Mouse (Mus musculus) 3134 (cell line): ENCODE measurements around the gene 9630041A04Rik.

Experiments used
- DNase-seq: peaks from one replicate; pipeline ENCODE4 v3.0.0-alpha.2; 2011; ENCODE audit warnings: low spot score; ENCODE audit not compliant: insufficient read length; ENCODE audit errors: extremely low read depth

Gene 9630041A04Rik

DNA sequence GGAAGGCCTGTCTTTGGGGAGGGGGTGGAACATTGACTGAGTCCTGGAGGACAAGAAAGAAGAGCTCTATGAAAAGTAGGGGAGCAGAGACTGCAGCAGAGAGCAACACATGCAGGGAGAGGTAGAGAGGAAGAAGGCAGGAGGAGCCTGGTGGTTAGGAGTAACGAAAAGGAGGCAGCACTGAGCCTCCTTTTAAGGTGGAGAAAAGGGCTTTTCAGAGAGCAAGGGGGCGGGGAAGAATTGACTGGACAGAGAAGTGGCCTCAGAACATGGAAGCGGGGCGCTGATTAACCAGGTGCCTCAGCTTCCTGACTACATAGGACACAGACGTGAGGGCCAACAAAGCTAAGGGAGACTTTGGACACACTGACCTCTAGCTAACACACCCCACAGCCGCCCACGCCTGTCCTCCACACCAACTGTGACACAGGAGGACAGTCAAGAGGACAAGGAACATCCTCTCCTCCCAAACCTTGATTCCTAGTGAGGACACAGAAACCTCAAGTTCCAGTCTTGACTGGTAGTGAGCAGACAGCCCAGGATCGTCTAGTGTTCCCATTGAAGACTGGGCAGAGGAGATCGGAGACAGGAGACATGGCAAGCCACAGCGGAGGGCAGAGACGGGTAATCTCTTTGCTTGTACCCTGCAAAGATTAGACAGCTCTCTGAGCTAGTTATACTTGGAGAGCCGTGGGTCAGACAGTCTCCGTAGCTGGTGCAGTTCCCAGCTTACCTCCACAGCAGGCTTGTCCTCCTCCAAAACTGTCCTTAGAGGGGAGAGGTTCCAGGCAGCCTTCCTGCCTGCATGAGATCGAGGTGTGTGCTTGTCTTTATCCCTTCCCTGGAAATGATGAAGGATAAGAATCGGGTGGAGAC is at the start of gene 9630041A04Rik:
Gene 9630041A04Rik (plus strand): TSS at position 246 of the 876 bp plus-strand sequence.
- no peak for DNase-seq

DNA sequence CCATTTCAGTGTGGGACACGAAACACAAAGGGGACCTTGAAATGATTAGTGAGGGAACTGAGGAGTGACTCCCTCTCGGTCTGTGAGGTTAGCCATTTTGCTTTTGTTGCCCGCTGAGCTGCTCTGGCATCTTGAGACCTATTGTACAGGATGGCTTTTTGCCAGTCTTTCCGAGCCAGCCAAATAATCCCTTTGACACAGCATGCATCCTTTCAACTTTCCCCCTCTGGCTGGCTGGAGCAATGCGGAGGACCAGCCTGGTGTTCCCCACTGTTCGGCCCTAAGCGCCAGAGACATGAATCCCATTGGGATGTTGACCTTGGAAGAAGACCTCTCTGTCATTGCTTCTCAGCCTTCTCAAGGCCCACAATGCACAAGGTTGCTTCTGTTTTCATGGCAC is 37.7 kb upstream of the 9630041A04Rik start:
- no peak for DNase-seq

DNA sequence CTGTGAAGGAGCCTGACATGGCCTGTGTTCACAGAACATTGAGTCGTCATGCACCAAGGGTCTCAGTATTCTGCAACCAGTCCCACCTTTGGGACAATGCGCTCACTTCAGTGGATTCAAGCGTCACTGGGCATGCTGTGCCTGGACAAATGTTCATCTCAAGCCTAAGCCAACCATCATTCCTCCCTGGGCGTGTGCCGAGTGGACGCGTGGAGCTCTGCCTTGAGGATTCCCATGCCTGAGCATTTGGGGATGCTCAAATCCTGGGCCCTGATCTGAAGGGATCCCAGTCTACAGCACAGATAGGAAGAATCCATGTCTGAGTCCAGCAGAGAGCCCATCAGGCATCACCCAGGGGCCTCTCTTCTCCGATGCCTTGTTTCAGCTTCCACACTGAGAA is 36.0 kb upstream of the 9630041A04Rik start:
- no peak for DNase-seq

GRCm38 (mm10) chr9:101833619-101834018 is 28.0 kb upstream of the 9630041A04Rik start:
- DNase-seq = no peak

- DNase-seq = no peak
Measured at GRCm38 (mm10) chr9:101841101-101841500, 20.5 kb upstream of the 9630041A04Rik start.

GRCm38 (mm10) chr9:101843893-101844292 is 17.7 kb upstream of the 9630041A04Rik start:
- DNase-seq = no peak

- no peak for DNase-seq
Measured at GRCm38 (mm10) chr9:101845691-101846090, 15.9 kb upstream of the 9630041A04Rik start.

DNA sequence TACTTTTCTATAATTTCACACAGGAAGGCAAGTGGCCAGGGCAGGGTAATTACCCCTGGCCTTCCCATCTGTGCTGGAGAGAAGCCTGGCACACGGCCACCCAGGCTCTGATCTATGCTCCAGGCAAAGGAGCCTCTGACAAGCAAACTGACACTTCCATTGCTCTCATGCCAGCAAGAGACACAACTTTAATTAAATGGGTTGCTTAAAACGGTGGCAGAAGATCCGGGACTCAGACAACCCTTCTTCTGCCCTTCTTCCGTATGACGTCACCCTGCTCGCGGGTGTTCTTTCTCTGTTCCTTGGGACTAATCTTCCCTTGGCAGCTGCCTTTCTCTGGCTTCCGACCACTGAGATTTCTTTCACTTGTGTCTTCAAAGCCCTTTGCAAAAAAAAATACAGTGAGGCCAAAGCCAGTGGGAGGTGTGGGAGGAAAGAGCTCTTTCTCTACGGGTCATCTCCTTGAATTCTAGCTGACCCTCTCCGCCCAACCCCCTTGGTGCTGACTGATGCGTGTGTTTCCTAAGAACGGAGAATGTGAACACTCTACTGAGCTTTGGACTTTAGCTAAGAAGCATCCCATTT is 932 bp downstream of the 9630041A04Rik start:
- DNase-seq = no peak

DNA sequence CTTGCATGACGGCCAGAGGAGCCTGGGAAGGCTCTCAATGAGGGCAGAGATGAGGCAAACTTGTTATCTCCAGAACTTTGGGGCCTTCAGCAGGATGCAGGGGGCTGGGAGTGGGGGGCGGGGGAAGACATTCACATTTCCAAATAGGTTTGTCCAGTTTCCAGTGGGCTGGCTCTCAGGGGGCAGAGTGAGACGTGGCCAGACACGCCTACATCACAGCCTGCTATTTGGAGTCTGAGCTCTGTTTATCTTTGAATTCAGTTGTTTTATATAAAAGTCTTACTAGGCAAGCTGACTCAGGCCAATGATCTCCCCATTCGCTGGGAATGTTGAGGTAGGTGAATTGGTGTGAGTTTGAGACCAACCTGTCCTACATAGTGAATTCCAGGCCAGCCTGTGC is 1.5 kb downstream of the 9630041A04Rik start:
- no peak for DNase-seq

GRCm38 (mm10) chr9:101868593-101868992 is 7.0 kb downstream of the 9630041A04Rik start:
- no peak for DNase-seq

GRCm38 (mm10) chr9:101870034-101870433 is 8.4 kb downstream of the 9630041A04Rik start:
- DNase-seq = no peak

DNA sequence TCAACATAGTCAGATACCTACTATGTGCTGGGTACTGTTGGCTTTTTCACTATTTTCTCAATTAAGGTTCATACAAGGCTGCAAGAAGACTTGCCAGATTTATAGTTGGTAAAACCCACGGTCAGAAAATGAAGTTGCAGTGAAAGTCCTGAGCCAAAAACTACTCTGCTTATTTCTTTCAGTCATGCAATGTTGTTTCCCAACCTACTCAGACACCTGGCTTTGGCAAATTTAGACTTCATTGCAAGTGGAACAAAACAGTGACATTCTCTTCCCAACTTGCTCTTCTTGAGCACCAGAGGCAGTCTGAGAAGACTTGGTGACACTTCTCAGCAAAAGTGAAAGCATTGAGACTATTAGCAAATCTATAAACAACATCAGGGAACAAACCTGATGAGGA is 13.7 kb downstream of the 9630041A04Rik start:
- no peak for DNase-seq

- no peak for DNase-seq
Measured at GRCm38 (mm10) chr9:101877109-101877987, 15.7 kb downstream of the 9630041A04Rik start.

DNA sequence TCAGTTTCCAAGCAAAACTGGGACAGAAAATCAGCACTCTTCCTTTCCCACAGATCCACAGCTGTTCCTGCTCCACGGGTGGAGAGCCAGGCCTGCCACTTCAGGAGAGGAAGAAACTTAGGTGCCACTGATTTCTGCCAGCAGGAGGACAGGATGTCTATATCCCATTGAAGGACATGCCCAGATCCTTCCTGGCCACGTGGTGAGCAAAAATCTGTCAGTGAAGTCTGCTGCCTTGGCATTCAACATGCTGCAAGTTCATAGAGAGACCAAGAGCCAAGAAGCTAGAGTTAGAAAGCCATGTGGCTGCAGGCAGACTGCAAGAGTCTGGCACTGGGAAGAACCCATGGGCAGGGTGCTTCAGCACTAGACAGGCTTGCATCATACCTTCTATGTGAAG is 21.7 kb downstream of the 9630041A04Rik start:
- DNase-seq = no peak

GRCm38 (mm10) chr9:101897851-101898250 is 36.2 kb downstream of the 9630041A04Rik start:
- DNase-seq = no peak

DNA sequence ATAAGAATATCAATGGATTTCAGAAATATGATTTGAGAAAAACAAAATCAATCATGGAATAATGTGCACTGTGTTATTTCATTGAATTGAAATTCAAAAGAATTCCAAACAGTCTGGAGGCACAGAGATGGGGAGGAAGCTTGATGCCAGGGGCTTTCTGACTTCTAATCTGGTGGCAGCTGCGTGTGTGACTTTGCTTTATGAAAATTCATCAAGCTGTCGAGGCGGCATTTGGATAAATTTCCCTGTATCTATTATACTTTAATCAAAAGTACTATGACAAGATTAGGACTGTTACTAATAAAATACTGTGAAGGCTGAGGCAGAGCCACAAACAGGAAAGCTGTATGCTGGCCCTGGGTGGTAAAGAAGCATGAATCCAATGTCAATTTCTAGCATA is 41.8 kb downstream of the 9630041A04Rik start:
- DNase-seq = no peak

- no peak for DNase-seq
Measured at GRCm38 (mm10) chr9:101907747-101908255, 46.2 kb downstream of the 9630041A04Rik start.

DNA sequence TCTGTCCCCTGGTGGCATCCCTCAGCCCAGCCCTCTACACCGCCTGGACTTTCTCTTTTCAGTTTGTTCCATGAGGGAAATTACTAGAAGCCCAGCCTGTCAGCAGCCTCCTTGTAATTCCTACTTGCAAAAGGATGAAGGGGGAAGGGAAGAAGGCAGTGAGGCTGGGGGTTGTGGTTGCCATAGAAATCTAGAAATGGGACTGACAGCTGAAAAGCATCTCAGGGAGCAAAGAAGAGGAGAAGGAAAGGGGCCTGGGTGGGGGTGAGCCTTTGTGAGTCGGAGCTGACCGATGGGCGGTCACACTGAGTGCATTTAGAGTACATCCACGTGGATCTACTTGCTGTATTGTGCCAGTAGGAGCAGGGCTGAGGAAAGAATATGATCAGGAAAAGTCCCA is 47.2 kb downstream of the 9630041A04Rik start:
- no peak for DNase-seq

DNA sequence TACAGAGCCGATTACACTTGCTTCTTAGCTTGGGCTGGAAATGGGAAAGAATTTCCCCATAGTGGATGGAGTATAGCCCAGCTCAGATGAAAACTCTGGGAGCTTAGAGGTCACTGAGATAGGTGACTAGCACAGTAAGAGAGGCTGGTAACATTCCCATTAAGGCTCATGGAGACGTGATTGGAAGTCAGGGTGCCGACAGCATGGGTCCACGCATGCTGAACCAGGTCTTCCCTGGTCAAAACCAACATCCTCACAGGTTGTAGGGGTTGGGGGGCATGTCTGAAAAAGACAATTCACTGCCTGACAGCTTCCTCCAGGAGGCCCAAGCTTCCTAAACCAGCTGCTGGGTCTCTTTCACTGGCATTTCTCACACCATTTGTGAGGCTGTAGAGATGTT is 47.9 kb downstream of the 9630041A04Rik start:
- DNase-seq = no peak

GRCm38 (mm10) chr9:101911176-101911866 is 49.7 kb downstream of the 9630041A04Rik start:
- DNase-seq = no peak
